Mouse (Mus musculus): ENCODE measurements around the gene Defb23. TPM values are rescaled to one million over a fixed set of nuclear protein-coding genes. Genes with fewer than 3 reads are reported as not detected.

Gene Defb23
- polyA plus RNA-seq, 1 experiment from 2014 or later, result not detected

- H3K4me3 ChIP-seq (replicated peaks), result no peak overlapping the region
- no peaks in the 10 kb centered on the region for H3K9me3 ChIP-seq (replicated peaks)
- no peak overlapping the region for H3K27ac ChIP-seq (replicated peaks)
- no peak for ATAC-seq (ENCODE audit: insufficient number of reproducible peaks, low FRiP score, low TSS enrichment, low read depth)
- H3K27me3 ChIP-seq, result no peaks in the 10 kb centered on the region
- no peak overlapping the region for H3K4me2 ChIP-seq (replicated peaks)
- H3K36me3 ChIP-seq, result no peaks in the 10 kb centered on the region
- H3K4me1 ChIP-seq, result no peaks in the 10 kb centered on the region
- WGBS, result 27% methylated on average over 3 of the region's 3 CpGs
- no peak overlapping the region for H3K9ac ChIP-seq
Observed at GRCm38 (mm10) chr2:152472434-152472833, 8.0 kb upstream of the Defb23 start.

GRCm38 (mm10) chr2:152470973-152471372, 6.6 kb upstream of the Defb23 start:
- no peaks in the 10 kb centered on the region for H3K9me3 ChIP-seq (replicated peaks)
- no peak for ATAC-seq (ENCODE audit: insufficient number of reproducible peaks, low FRiP score, low TSS enrichment, low read depth)
- H3K9ac ChIP-seq, result no peak overlapping the region
- no peak overlapping the region for H3K4me3 ChIP-seq (replicated peaks)
- no peaks in the 10 kb centered on the region for H3K27me3 ChIP-seq
- H3K27ac ChIP-seq (replicated peaks), result no peak overlapping the region
- no peaks in the 10 kb centered on the region for H3K36me3 ChIP-seq
- H3K4me1 ChIP-seq, result no peaks in the 10 kb centered on the region
- H3K4me2 ChIP-seq (replicated peaks), result no peak overlapping the region
- WGBS, result 29% methylated on average over 7 of the region's 7 CpGs

DNA sequence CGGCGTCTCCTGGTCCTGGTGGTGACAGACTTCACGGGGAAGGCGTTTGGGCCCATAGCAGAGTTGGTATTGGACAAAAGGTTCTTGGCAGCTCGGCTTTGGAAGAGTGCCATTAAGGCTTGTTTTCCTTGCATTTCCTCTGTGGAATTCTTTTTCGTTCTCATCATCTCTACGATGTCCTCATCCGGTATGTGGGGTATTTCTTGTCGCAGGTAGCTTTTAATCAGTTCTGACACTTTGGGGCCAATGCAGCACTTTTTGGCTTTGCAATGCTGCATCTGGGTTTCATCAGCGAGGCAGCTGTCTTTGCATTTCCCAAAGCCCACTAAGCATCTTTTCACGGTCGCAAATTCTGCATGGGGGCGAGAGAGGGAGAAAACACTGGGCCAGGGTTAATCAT, 5.2 kb downstream of the Defb23 start:
- no peaks in the 10 kb centered on the region for H3K36me3 ChIP-seq
- 42% methylated on average over 13 of the region's 13 CpGs for WGBS
- H3K9ac ChIP-seq, result no peak overlapping the region
- no peak for ATAC-seq (ENCODE audit: insufficient number of reproducible peaks, low FRiP score, low TSS enrichment, low read depth)
- no peak overlapping the region for H3K27ac ChIP-seq (replicated peaks)
- peaks cover 7% of the 10 kb centered on the region for H3K4me1 ChIP-seq
- no peaks in the 10 kb centered on the region for H3K27me3 ChIP-seq
- no peak overlapping the region for H3K4me2 ChIP-seq (replicated peaks)
- no peak overlapping the region for H3K4me3 ChIP-seq (replicated peaks)
- no peaks in the 10 kb centered on the region for H3K9me3 ChIP-seq (replicated peaks)

GRCm38 (mm10) chr2:152452101-152452781, 12.2 kb downstream of the Defb23 start:
- no peaks in the 10 kb centered on the region for H3K9me3 ChIP-seq (replicated peaks)
- no peaks in the 10 kb centered on the region for H3K4me1 ChIP-seq
- no peak overlapping the region for H3K4me3 ChIP-seq (replicated peaks)
- 76% methylated on average over 4 of the region's 4 CpGs for WGBS
- no peak overlapping the region for H3K27ac ChIP-seq (replicated peaks)
- no peak for ATAC-seq (ENCODE audit: insufficient number of reproducible peaks, low FRiP score, low TSS enrichment, low read depth)
- H3K36me3 ChIP-seq, result no peaks in the 10 kb centered on the region
- H3K9ac ChIP-seq, result no peak overlapping the region
- H3K4me2 ChIP-seq (replicated peaks), result no peak overlapping the region
- no peaks in the 10 kb centered on the region for H3K27me3 ChIP-seq

GRCm38 (mm10) chr2:152450241-152450640, 14.2 kb downstream of the Defb23 start:
- Histone ChIP-seq H3K9ac (no peak overlapping the region), H3K36me3 (no peaks in the 10 kb centered on the region), H3K27me3 (no peaks in the 10 kb centered on the region), H3K4me3 (replicated peaks) (no peak overlapping the region), H3K4me1 (no peaks in the 10 kb centered on the region), H3K9me3 (replicated peaks) (no peaks in the 10 kb centered on the region), H3K4me2 (replicated peaks) (no peak overlapping the region), H3K27ac (replicated peaks) (no peak overlapping the region)
- no peak for ATAC-seq (ENCODE audit: insufficient number of reproducible peaks, low FRiP score, low TSS enrichment, low read depth)
- under 1% methylated on average over 5 of the region's 5 CpGs for WGBS

DNA sequence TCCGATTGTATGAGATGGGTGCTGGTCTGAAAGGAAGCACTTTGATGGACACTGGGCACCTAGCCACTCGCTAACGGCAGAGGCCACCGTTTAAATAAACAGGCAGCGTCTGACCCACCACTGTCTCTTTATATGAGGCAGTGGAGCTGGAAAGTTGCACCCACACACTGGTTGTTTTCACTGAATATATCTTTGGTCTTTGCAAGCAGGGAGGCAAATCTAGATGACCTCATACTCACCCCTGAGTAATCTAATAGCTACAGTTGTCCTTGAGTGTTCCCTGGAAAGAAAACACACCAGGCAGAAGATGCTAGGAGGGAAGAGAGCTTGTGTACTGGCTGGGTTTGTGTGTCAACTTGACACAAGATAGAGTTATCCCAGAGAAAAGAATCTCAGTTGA, 17.0 kb downstream of the Defb23 start:
- Histone ChIP-seq H3K27me3 (no peaks in the 10 kb centered on the region), H3K9me3 (replicated peaks) (no peaks in the 10 kb centered on the region), H3K4me2 (replicated peaks) (no peak overlapping the region), H3K27ac (replicated peaks) (no peak overlapping the region), H3K36me3 (no peaks in the 10 kb centered on the region), H3K9ac (no peak overlapping the region), H3K4me3 (replicated peaks) (no peak overlapping the region), H3K4me1 (no peaks in the 10 kb centered on the region)
- WGBS, result 59% methylated on average over 5 of the region's 5 CpGs
- ATAC-seq (ENCODE audit: insufficient number of reproducible peaks, low FRiP score, low TSS enrichment, low read depth), result no peak

GRCm38 (mm10) chr2:152446642-152447041, 17.8 kb downstream of the Defb23 start:
- Histone ChIP-seq H3K4me3 (replicated peaks) (no peak overlapping the region), H3K27ac (replicated peaks) (no peak overlapping the region), H3K36me3 (no peaks in the 10 kb centered on the region), H3K27me3 (no peaks in the 10 kb centered on the region), H3K4me1 (no peaks in the 10 kb centered on the region), H3K9ac (no peak overlapping the region), H3K4me2 (replicated peaks) (no peak overlapping the region), H3K9me3 (replicated peaks) (no peaks in the 10 kb centered on the region)
- 72% methylated on average over 2 of the region's 2 CpGs for WGBS
- no peak for ATAC-seq (ENCODE audit: insufficient number of reproducible peaks, low FRiP score, low TSS enrichment, low read depth)

- H3K27ac ChIP-seq (replicated peaks), result no peak overlapping the region
- no peaks in the 10 kb centered on the region for H3K9me3 ChIP-seq (replicated peaks)
- WGBS, result 89% methylated on average over 8 of the region's 8 CpGs
- ATAC-seq (ENCODE audit: insufficient number of reproducible peaks, low FRiP score, low TSS enrichment, low read depth), result no peak
- H3K9ac ChIP-seq, result no peak overlapping the region
- no peak overlapping the region for H3K4me2 ChIP-seq (replicated peaks)
- no peaks in the 10 kb centered on the region for H3K4me1 ChIP-seq
- H3K36me3 ChIP-seq, result no peaks in the 10 kb centered on the region
- H3K4me3 ChIP-seq (replicated peaks), result no peak overlapping the region
- no peaks in the 10 kb centered on the region for H3K27me3 ChIP-seq
Observed at GRCm38 (mm10) chr2:152443281-152443680, 21.1 kb downstream of the Defb23 start.

DNA sequence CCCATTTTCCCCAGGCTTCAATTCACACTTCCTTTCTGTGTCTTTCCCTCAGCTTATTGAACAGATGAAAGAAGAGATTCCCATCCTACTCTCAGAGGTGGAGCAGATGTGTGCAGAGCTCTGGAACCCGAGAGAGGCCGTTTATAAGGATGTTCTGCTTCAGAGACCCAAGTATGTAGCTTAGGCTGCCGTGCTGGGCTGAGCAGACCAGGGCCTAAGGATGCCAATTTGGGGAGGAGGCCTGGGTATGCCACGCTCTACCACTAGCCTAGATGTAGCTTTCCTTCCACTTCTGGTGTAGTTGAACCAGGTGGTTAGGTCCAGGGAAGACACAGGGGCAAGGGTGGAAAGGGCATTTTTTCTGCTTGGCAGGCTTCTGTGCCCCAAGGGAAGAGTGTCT, 22.1 kb downstream of the Defb23 start:
- Histone ChIP-seq H3K27me3 (no peaks in the 10 kb centered on the region), H3K4me1 (peaks cover 3% of the 10 kb centered on the region; the same call in 1 of the 2 replicates), H3K9ac (no peak overlapping the region), H3K9me3 (replicated peaks) (no peaks in the 10 kb centered on the region), H3K36me3 (no peaks in the 10 kb centered on the region), H3K4me2 (replicated peaks) (no peak overlapping the region), H3K27ac (replicated peaks) (no peak overlapping the region), H3K4me3 (replicated peaks) (no peak overlapping the region)
- WGBS, result 70% methylated on average over 4 of the region's 4 CpGs
- no peak for ATAC-seq (ENCODE audit: insufficient number of reproducible peaks, low FRiP score, low TSS enrichment, low read depth)

DNA sequence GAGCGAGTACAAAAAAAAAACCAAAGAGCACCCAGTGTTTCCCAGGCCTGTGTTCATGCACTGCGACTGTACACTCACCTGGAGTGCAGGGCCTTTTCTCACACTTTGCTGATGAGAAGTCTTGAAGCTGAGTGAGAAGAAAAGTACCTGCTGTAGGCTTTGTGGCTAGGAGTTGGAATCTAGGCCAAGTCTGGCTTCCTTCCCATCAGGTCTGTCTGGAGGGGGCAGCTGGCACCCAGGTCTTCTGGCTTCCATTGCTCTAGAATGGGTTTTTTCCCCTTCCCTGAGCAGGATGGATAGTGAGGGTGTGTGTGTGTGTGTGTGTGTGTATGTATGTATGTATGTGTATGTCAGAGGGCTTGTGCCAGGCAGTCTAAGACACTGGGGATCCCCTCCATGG, 24.6 kb downstream of the Defb23 start:
- Histone ChIP-seq H3K4me2 (replicated peaks) (no peak overlapping the region), H3K27me3 (no peaks in the 10 kb centered on the region), H3K4me3 (replicated peaks) (no peak overlapping the region), H3K4me1 (peaks cover 8% of the 10 kb centered on the region; the same call in 1 of the 2 replicates), H3K9me3 (replicated peaks) (no peaks in the 10 kb centered on the region), H3K36me3 (no peaks in the 10 kb centered on the region), H3K9ac (no peak overlapping the region), H3K27ac (replicated peaks) (no peak overlapping the region)
- no peak for ATAC-seq (ENCODE audit: insufficient number of reproducible peaks, low FRiP score, low TSS enrichment, low read depth)
- 76% methylated on average over 2 of the region's 2 CpGs for WGBS

- Histone ChIP-seq H3K4me2 (replicated peaks) (no peak overlapping the region), H3K4me3 (replicated peaks) (no peak overlapping the region), H3K27me3 (no peaks in the 10 kb centered on the region), H3K36me3 (no peaks in the 10 kb centered on the region), H3K9ac (no peak overlapping the region), H3K27ac (replicated peaks) (no peak overlapping the region), H3K9me3 (replicated peaks) (no peaks in the 10 kb centered on the region), H3K4me1 (peaks cover 8% of the 10 kb centered on the region; the same call in 1 of the 2 replicates)
- ATAC-seq (ENCODE audit: insufficient number of reproducible peaks, low FRiP score, low TSS enrichment, low read depth), result no peak
- WGBS, result 54% methylated on average over 1 of the region's 1 CpGs
Observed at GRCm38 (mm10) chr2:152438963-152439362, 25.5 kb downstream of the Defb23 start.
